Mouse (Mus musculus): ENCODE results near the gene Plekhm3. TPM values are rescaled to one million over a fixed set of nuclear protein-coding genes. Genes with fewer than 3 reads are reported as not detected.

Plekhm3 gene
- total and polyA plus RNA-seq, 3 experiments = 3.0 to 25.8 (median 8.0) TPM

DNA sequence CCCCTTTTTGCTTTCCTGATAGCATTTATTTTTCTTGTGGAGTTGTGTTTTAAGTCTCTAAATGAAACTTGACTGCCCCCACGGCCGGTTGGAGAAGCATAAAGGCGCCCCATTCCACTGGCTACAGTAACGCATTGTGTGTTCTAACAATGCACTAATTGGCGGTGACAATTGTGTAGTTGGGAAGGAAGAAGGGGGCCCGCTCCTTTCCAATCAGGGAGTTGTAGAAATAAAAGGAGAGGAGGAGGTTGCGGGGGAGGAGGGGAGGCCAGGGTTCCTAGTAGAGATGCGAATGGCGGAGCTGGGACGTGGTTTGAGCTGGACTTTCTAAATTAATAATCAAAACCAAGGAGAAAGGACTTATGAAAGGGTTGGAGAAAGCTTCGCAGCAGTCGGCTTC lies 176.8 kb downstream of the Plekhm3 start:
- ATAC-seq (ENCODE audit: extremely low read depth, insufficient number of reproducible peaks, low FRiP score, poor library complexity, severe bottlenecking) = no peak
- Histone ChIP-seq H3K4me3 (ENCODE audit: low read depth, low read length) (no peak overlapping the region), H3K36me3 (replicated peaks) (no peaks in the 10 kb centered on the region), H3K4me1 (ENCODE audit: insufficient read depth, low read depth, low read length) (peaks cover 3% of the 10 kb centered on the region; the same call in 1 of the 2 replicates), H3K27me3 (ENCODE audit: insufficient read depth, low read length) (peaks cover 58% of the 10 kb centered on the region), H3K9me3 (replicated peaks) (no peaks in the 10 kb centered on the region)
- TF ChIP-seq CTCF (IDR thresholded peaks at IDR 0.05; ENCODE audit: low read depth, low read length) = no peak
- no peak for TF ChIP-seq TAL1 (conservative IDR thresholded peaks at IDR 0.05; ENCODE audit: low read depth, low read length)
- TF ChIP-seq GATA1 (IDR thresholded peaks at IDR 0.05; ENCODE audit: borderline replicate concordance, low read length) = no peak
- no peak for TF ChIP-seq GATA2 (IDR thresholded peaks at IDR 0.05; ENCODE audit: borderline replicate concordance, low read depth, low read length)
- no peak for TF ChIP-seq POLR2AphosphoS5 (IDR thresholded peaks at IDR 0.05; ENCODE audit: insufficient replicate concordance, low read depth, low read length)
- DNase-seq (ENCODE audit: low spot score) = no peak

DNA sequence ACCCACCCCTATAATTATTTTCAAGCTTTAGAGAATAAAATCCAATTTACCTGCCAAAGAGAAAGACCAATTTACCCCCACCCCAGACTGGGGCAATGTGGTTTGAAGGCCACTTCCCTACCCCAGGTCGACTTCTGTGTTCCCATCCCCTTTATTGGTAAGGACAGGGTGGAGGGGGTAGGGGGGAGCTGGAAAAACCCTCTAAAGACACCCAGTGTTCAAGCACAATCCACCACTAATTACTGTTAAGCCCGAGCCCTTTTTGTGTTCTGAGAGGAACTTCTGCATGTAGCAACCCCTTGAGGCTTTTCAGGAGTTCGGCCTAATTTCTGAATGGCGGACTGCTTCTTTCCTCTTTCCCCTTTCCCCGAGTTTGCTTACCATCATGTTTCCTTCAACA lies 177.2 kb downstream of the Plekhm3 start:
- H3K27me3 ChIP-seq (ENCODE audit: insufficient read depth, low read length) = peaks cover 63% of the 10 kb centered on the region
- TF ChIP-seq GATA1 (IDR thresholded peaks at IDR 0.05; ENCODE audit: borderline replicate concordance, low read length) (no peak), GATA2 (IDR thresholded peaks at IDR 0.05; ENCODE audit: borderline replicate concordance, low read depth, low read length) (no peak), CTCF (IDR thresholded peaks at IDR 0.05; ENCODE audit: low read depth, low read length) (no peak)
- no peak for ATAC-seq (ENCODE audit: extremely low read depth, insufficient number of reproducible peaks, low FRiP score, poor library complexity, severe bottlenecking)
- H3K36me3 ChIP-seq (replicated peaks) = no peaks in the 10 kb centered on the region
- H3K4me1 ChIP-seq (ENCODE audit: insufficient read depth, low read depth, low read length) = peaks cover 3% of the 10 kb centered on the region; the same call in 1 of the 2 replicates
- DNase-seq (ENCODE audit: low spot score) = no peak
- no peak overlapping the region for H3K4me3 ChIP-seq (ENCODE audit: low read depth, low read length)
- H3K9me3 ChIP-seq (replicated peaks) = no peaks in the 10 kb centered on the region

DNA sequence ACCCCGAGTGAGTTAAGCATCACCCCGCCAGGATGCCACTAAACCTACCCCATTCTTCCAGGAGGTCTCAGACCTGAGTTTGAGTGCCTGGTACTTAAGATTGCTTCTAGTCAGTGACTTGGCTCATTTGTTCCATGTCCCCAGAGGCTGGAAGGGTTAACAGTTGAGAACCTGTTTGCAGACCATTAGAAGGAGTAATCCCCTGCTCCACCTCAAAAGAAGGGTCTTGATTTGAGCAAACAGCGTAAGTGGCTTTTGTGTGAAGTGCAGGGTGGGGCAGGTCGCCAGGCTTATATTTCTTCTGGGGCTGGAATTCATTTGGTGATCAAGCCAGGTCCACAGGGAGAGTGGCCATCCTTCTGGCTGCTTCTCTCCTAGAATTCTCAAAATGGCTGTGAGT lies 183.3 kb downstream of the Plekhm3 start:
- Histone ChIP-seq H3K4me1 (ENCODE audit: insufficient read depth, low read depth, low read length) (no peaks in the 10 kb centered on the region; the same call in 1 of the 2 replicates), H3K36me3 (replicated peaks) (no peaks in the 10 kb centered on the region), H3K9me3 (replicated peaks) (no peaks in the 10 kb centered on the region), H3K27me3 (ENCODE audit: insufficient read depth, low read length) (peaks cover 68% of the 10 kb centered on the region), H3K4me3 (ENCODE audit: low read depth, low read length) (no peak overlapping the region)
- ATAC-seq (ENCODE audit: extremely low read depth, insufficient number of reproducible peaks, low FRiP score, poor library complexity, severe bottlenecking) (no peak), DNase-seq (ENCODE audit: low spot score) (no peak)
- TF ChIP-seq GATA2 (IDR thresholded peaks at IDR 0.05; ENCODE audit: borderline replicate concordance, low read depth, low read length) = no peak

DNA sequence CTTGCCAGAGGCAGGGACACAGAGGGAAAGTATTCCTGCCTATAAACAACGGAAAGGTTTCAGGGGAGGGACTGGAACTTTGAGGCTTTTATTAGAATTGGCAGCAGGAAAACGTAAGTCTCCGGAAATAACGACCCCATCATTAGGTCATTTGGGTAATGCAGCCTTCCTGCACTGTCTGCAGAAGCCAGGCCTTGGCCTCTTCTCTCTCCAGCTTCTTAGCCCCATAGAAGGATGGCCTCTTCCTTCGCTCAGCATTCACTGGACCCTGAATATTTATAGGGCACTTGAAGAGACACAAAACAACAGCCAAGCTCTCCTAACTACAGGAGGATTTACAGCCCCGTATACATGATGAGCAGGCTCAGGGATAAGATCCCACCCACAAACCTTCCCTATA lies 186.5 kb downstream of the Plekhm3 start:
- no peaks in the 10 kb centered on the region for H3K9me3 ChIP-seq (replicated peaks)
- no peaks in the 10 kb centered on the region for H3K36me3 ChIP-seq (replicated peaks)
- ATAC-seq (ENCODE audit: extremely low read depth, insufficient number of reproducible peaks, low FRiP score, poor library complexity, severe bottlenecking) (no peak), DNase-seq (ENCODE audit: low spot score) (no peak)
- no peaks in the 10 kb centered on the region for H3K4me1 ChIP-seq (ENCODE audit: insufficient read depth, low read depth, low read length)
- H3K4me3 ChIP-seq (ENCODE audit: low read depth, low read length) = no peak overlapping the region
- peaks cover 56% of the 10 kb centered on the region for H3K27me3 ChIP-seq (ENCODE audit: insufficient read depth, low read length)
- TF ChIP-seq CTCF (IDR thresholded peaks at IDR 0.05; ENCODE audit: low read depth, low read length) = no peak
- TF ChIP-seq GATA2 (IDR thresholded peaks at IDR 0.05; ENCODE audit: borderline replicate concordance, low read depth, low read length) = no peak

DNA sequence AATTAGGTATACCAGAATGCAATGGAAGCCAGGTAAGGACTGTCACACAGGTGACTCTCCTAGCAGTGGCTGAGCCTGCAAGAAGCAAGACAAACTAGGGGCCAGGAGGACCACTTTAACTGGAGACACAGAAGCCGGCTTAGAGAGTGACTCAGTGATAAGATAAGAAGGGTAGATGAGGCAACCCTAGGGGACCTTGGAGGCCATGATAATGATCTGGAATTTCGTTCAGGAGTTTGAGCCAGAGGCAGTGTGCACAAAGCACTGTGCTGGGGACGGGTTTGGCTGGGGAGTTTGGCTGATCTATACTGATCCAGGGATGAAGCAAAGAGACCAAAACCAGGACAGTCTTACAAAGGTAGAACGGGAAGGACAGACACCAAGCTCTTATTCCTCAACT lies 195.0 kb downstream of the Plekhm3 start:
- Histone ChIP-seq H3K9me3 (replicated peaks) (no peaks in the 10 kb centered on the region), H3K4me3 (ENCODE audit: low read depth, low read length) (no peak overlapping the region), H3K4me1 (ENCODE audit: insufficient read depth, low read depth, low read length) (peaks cover 5% of the 10 kb centered on the region), H3K27me3 (ENCODE audit: insufficient read depth, low read length) (peaks cover 23% of the 10 kb centered on the region), H3K36me3 (replicated peaks) (no peaks in the 10 kb centered on the region)
- no peak for DNase-seq (ENCODE audit: low spot score)
- no peak for TF ChIP-seq GATA2 (IDR thresholded peaks at IDR 0.05; ENCODE audit: borderline replicate concordance, low read depth, low read length)
- no peak for TF ChIP-seq TAL1 (conservative IDR thresholded peaks at IDR 0.05; ENCODE audit: low read depth, low read length)
- no peak for TF ChIP-seq POLR2AphosphoS5 (IDR thresholded peaks at IDR 0.05; ENCODE audit: insufficient replicate concordance, low read depth, low read length)
- no peak for TF ChIP-seq CTCF (IDR thresholded peaks at IDR 0.05; ENCODE audit: low read depth, low read length)
- TF ChIP-seq GATA1 (IDR thresholded peaks at IDR 0.05; ENCODE audit: borderline replicate concordance, low read length) = no peak
- ATAC-seq (ENCODE audit: extremely low read depth, insufficient number of reproducible peaks, low FRiP score, poor library complexity, severe bottlenecking) = no peak

DNA sequence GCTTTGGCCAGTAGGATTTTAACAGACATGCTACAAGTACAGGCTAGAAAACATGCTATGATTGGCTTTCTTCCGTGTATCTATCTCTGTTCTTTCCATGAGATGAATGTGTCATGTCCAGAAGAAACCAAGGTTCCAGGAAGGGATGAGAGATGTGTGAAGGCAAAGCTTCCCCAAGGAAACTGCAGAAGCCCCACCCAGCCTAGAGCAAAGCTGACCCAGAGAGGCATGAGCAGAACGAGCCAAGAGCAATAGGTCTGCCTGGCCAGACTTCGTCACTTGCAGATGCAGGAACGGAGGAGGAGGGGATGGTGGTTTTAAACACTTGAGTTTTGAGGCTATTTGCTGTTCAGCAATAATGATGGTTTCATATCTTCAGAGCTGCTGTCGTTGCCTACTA lies 198.9 kb downstream of the Plekhm3 start:
- TF ChIP-seq GATA2 (IDR thresholded peaks at IDR 0.05; ENCODE audit: borderline replicate concordance, low read depth, low read length) = no peak
- TF ChIP-seq TAL1 (conservative IDR thresholded peaks at IDR 0.05; ENCODE audit: low read depth, low read length) = no peak
- no peak for TF ChIP-seq GATA1 (IDR thresholded peaks at IDR 0.05; ENCODE audit: borderline replicate concordance, low read length)
- TF ChIP-seq POLR2AphosphoS5 (IDR thresholded peaks at IDR 0.05; ENCODE audit: insufficient replicate concordance, low read depth, low read length) = no peak
- TF ChIP-seq CTCF (IDR thresholded peaks at IDR 0.05; ENCODE audit: low read depth, low read length) = no peak

DNA sequence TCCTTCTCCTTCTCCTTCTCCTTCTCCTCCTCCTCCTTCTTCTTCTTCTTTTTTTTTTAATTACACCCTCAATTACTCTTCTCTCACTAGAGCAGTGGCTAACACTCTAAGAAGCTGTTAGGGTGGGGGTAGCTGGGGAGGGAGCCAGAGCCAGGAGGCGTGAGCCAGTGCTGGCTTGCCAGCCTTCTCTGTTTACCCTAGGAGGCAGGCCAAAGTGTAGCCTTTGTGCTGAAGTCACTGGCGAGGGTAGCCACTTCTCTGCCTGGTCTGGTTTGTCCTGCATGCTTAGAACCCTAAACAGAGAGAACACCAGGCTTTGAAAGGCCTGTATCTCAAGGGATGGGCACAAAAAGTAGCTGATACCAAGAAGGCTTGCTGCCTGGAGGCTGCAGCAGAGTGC lies 199.4 kb downstream of the Plekhm3 start:
- Histone ChIP-seq H3K4me3 (ENCODE audit: low read depth, low read length) (no peak overlapping the region), H3K27me3 (ENCODE audit: insufficient read depth, low read length) (peaks cover 29% of the 10 kb centered on the region), H3K36me3 (replicated peaks) (no peaks in the 10 kb centered on the region), H3K9me3 (replicated peaks) (no peaks in the 10 kb centered on the region), H3K4me1 (ENCODE audit: insufficient read depth, low read depth, low read length) (peaks cover 10% of the 10 kb centered on the region)
- ATAC-seq (ENCODE audit: extremely low read depth, insufficient number of reproducible peaks, low FRiP score, poor library complexity, severe bottlenecking) (no peak), DNase-seq (ENCODE audit: low spot score) (no peak)
- TF ChIP-seq CTCF (IDR thresholded peaks at IDR 0.05; ENCODE audit: low read depth, low read length) (no peak), POLR2AphosphoS5 (IDR thresholded peaks at IDR 0.05; ENCODE audit: insufficient replicate concordance, low read depth, low read length) (no peak), TAL1 (conservative IDR thresholded peaks at IDR 0.05; ENCODE audit: low read depth, low read length) (no peak), GATA2 (IDR thresholded peaks at IDR 0.05; ENCODE audit: borderline replicate concordance, low read depth, low read length) (no peak), GATA1 (IDR thresholded peaks at IDR 0.05; ENCODE audit: borderline replicate concordance, low read length) (no peak)

More for the DNA sequence above, 198.9 kb downstream of the Plekhm3 start:
- Histone ChIP-seq H3K4me1 (ENCODE audit: insufficient read depth, low read depth, low read length) (peaks cover 10% of the 10 kb centered on the region), H3K36me3 (replicated peaks) (no peaks in the 10 kb centered on the region), H3K9me3 (replicated peaks) (no peaks in the 10 kb centered on the region), H3K27me3 (ENCODE audit: insufficient read depth, low read length) (peaks cover 32% of the 10 kb centered on the region), H3K4me3 (ENCODE audit: low read depth, low read length) (no peak overlapping the region)
- ATAC-seq (ENCODE audit: extremely low read depth, insufficient number of reproducible peaks, low FRiP score, poor library complexity, severe bottlenecking) (no peak), DNase-seq (ENCODE audit: low spot score) (no peak)

Data from G1E (cell line).